Mouse (Mus musculus) CD4-positive helper T cell, adult 2 months (primary cell): ENCODE results near the gene Gm6034.
"Not testable (repeated sequence)": the region's sequence is repeated elsewhere in the genome, so short reads cannot be mapped to it uniquely, and the experiment has no call there.

Source experiments
- DNase-seq: peaks from one replicate; pipeline ENCODE4 v3.0.0-alpha.2; 2012; ENCODE audit warnings: low read depth, missing footprints, low spot score

Gene Gm6034

DNA sequence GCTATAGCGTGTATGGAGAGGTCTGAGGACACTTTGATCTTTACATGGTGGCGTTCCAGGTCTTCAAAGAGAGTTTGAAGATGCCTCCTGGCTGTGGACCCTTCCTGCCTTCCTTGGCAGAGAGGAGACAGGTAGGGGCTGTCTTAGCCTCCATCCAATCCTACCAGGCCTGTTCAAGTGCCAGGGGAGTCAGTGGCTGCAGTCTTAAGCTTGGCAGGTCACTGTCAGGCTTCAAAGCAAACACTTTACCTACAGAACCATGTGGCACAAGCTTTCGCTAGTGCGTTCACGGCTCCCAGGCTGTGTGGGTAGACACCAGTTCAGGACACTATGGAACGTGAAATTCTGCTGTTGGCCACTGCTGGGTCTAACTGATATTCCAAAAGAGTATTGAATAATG, 19.8 kb upstream of the Gm6034 start:
- no peak for DNase-seq

- peak; percentile 74 for DNase-seq
Measured at GRCm38 (mm10) chr17:36023710-36024654, 18.8 kb upstream of the Gm6034 start.

GRCm38 (mm10) chr17:36025197-36025596, 17.6 kb upstream of the Gm6034 start:
- no peak for DNase-seq

- no peak for DNase-seq
Measured at GRCm38 (mm10) chr17:36025901-36026300, 16.9 kb upstream of the Gm6034 start.

GRCm38 (mm10) chr17:36027663-36028062, 15.1 kb upstream of the Gm6034 start:
- no peak for DNase-seq

- no peak for DNase-seq
Measured at GRCm38 (mm10) chr17:36028879-36029619, 13.7 kb upstream of the Gm6034 start.

- peak; percentile 32 for DNase-seq
Measured at GRCm38 (mm10) chr17:36030046-36030702, 12.6 kb upstream of the Gm6034 start.

GRCm38 (mm10) chr17:36030703-36031582, 11.8 kb upstream of the Gm6034 start:
- DNase-seq, result not testable (repeated sequence)

DNA sequence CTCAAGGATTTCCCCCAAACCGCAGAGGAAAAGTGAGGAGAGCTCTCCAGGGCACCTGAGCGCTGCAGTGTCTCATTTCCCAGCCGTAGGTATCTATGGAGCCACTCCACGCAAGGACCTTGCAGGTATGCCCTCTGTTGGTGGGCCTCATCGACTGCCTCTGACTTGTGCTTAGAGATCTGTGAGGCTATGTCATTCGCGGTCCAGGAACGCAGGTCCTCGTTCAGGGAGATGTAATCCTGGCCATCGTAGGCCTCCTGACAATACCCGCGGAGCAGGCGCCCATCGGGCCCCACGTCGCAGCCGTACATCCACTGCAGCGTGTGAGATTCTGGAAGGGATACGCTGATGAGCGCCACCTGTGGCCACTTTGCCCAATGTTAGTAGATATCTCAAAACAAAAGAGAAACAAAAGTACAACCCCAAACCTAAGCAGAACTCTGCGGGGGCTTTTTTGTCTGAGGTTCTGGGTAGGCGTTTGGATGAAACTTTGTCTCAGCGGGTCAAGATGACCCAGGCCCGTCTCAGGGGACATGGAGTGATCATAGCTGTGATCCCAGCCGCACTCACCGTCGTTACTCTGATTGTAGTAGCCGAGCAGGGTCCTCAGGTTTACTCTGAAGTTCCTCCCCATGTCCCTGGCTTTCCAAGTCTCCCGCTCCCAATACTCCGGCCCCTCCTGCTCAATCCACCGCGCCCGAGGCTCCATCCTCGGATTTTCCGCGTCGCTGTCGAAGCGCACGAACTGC, 11.0 kb upstream of the Gm6034 start:
- peak; percentile 79 for DNase-seq

DNA sequence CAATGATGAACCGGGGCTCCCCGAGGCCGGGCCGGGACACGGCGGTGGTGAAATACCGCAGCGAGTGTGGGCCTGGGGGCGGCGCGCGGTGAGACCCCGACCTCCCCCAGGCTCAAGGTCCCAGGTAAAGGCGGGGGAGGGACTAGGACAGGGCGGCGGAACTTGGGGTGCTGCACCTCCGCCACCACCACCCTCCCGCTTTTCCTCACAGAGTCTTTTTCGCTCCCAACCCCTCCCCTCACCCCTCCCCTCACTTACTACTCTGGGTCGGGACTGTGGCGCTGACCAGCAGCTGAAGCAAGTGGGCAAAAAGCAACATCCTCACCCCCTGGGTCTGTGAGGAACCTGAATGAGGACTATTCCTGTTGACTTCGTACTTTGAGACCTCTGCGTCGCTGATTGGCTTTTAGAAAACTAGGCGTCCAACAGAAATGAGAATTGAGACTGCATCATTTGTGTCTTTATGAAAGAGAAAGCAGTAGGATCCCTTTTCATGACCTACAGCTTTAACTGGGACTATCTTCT, 10.3 kb upstream of the Gm6034 start, which contains the start of gene H2-T23:
Gene H2-T23, minus strand, starts transcription at position 505 of the 525 bp plus-strand sequence.
- DNase-seq, result peak; percentile 86

- DNase-seq, result not testable (repeated sequence)
Measured at GRCm38 (mm10) chr17:36034524-36034923, 8.2 kb upstream of the Gm6034 start.

GRCm38 (mm10) chr17:36035010-36035638, 7.6 kb upstream of the Gm6034 start:
- peak; percentile 71 for DNase-seq

DNA sequence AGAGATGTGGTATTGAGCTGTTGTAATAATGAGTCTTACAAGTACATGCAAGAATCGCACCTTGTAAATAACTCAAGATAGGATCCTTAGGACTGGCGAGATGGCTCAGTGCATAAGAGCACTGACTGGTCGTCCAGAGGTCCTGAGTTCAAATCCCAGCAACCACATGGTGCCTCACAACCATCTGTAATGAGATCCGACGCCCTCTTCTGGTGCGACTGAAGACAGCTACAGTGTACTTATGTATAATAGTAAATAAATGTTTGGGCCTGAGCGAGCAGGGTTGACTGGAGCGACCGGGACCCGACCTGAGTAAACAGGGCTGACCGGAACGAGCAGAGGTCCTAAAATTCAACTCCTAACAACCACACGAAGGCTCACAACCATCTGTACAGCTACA, 6.6 kb upstream of the Gm6034 start:
- DNase-seq, result peak; percentile 34

DNA sequence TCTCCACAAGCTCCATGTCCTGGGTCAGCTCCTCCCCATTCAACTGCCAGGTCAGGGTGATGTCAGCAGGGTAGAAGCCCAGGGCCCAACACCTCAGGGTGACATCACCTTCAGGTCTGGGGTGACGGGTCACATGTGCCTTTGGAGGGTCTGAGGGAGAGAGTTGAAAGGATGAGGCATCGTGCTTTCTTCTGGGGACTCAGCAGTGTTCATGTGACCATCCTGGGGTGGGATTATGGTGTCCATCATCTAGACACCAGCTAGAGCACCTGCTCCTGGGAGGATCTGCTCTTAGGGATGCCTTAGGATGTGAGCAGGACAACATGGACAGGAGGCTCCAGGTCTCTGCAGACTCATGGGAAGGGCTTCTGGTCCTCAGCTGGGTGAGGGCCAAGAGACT, 2.2 kb upstream of the Gm6034 start:
- DNase-seq, result not testable (repeated sequence)

DNA sequence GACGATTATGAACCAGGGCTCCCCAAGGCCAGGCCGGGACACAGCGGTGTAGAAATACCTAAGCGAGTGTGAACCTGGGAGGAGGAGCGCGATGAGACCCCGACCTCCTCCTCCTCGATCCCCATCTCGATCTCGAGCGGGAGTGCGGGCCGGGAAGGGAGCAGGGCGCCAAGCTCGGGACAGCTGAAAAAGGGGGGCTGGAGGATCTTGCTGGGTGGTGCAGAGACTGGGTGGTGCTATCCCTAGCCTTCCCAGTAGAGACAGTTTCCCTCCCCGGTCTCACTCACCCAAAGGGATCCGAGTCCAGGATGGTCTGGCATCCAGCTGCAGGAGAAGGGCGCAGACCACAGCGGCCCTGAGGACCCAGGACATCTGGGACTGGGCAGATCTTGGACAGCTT, 706 bp upstream of the Gm6034 start:
- DNase-seq, result not testable (repeated sequence)

DNA sequence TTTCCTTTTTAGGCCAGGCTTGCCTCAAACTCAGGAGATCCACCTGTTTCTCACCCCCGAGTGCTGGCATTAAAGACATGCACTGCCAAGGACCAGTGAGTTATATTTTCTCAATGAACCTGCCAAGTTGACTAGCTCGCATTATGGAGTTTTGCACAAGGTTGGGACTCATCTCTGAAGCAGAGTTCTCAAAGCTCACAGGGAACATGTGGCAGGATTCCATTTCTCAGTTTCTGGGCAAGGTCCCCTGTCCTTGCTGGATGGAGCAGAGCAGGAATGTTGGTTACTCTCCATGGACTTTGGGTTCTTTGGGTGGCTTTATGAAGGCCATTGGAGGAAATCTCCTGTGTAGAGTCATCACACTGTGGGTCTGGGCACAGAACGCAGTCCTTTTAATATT, 525 bp downstream of the Gm6034 start:
- DNase-seq, result no peak

- DNase-seq, result not testable (repeated sequence)
Measured at GRCm38 (mm10) chr17:36057927-36058326, 15.2 kb downstream of the Gm6034 start.

DNA sequence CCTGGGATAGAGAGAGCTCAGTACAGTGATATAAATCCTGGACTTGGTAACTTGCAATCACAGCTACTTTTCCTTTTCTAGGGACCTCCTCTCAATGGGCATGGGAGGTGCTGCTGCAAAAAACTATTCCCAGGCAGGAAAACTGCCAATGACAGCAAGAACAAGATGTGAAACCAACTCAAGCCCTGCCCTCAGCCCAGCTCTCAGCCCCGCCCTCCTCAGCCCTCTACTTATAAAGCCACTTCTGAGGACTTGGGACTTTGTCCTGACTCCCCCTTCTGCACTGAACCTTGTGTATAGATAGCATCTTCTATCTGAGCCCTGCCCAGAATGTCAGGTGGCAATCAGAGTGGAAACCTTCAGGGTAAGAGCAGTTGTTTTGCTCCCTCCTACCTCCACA, 15.6 kb downstream of the Gm6034 start, which contains the start of gene Gm11127:
Gene Gm11127, minus strand, starts transcription at position 10 of the 400 bp plus-strand sequence.
- not testable (repeated sequence) for DNase-seq

- DNase-seq, result peak; percentile 84
Measured at GRCm38 (mm10) chr17:36060829-36061228, 18.1 kb downstream of the Gm6034 start.
